In the genomic region with DNA sequence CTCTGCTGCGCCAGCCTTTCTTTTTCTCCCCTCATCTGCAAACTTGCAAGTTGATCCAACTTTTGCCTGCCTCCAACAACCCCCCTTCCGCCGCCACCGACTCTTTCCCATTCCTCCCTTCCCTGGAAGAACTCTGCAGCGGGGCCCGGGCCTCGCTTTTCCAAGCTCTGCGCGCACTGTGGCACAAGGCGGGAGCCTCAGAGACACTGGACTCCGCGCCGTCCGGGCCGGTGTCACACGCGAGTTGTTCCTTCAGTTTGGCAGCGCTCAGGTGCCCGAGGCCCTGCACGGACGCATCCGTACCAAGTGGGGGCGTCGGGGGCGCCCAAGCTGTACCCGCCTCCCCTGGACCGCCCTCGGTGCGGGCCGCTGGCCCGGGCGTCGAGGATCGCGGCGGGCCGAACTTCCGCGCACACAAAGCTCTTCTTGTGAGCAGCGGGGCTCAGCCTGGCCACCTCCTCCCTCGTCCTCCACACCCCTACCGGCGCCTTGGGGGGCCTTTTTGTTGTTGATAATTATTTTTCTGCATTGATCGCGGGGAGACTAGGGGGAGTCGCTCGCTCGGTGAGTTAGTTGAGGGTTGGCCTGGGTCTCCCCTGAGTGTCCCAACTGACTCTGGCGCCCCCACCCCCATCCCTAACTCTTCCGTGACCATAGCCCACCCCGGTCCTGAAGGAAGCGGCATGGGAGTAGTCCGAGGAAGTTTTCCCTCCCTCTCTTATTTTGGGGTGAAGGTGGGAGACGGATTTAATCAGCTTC, we compare ENCODE assay signal across 8 mouse cellular contexts. TPM values are rescaled to one million over a fixed set of nuclear protein-coding genes. Genes with fewer than 3 reads are reported as not detected.
A peak's percentile ranks its signal among the peaks of the same experiment; 100 is the strongest.
DNase-seq lines count a peak whose midpoint lies in the region; ATAC-seq and TF ChIP-seq lines count a peak whose summit lies in the region.

No protein-coding gene starts in this region.

- peak overlapping the region; percentile 97 for H3K9ac ChIP-seq in lung, embryonic 15.5 days

- peak overlapping the region; percentile 75 for H3K4me3 ChIP-seq in forebrain, embryonic 10.5 days
- H3K4me3 ChIP-seq in lung, embryonic 15.5 days = peak overlapping the region; percentile 85
- H3K4me3 ChIP-seq in small intestine, adult 2 months (ENCODE audit: low read depth, low read length) = peak overlapping the region; percentile 80

- peak; percentile 21 for ATAC-seq in lung, embryonic 15.5 days (ENCODE audit: borderline replicate concordance, extremely low read depth, low FRiP score, low TSS enrichment)

- DNase-seq in heart, adult 11 months = peak; percentile 93
- no peak for DNase-seq in heart, adult 8-10 months (ENCODE audit: low spot score)
- DNase-seq in NIH3T3 (ENCODE audit: low read depth) = peak; percentile 67
- peak; percentile 60 for DNase-seq in forebrain, embryonic 10.5 days (ENCODE audit: extremely low spot score, low spot score)
- peak; percentile 51 for DNase-seq in induced T-regulatory cell, adult 2 months (ENCODE audit: low read depth)
- no peak for DNase-seq in layer of hippocampus, postnatal 14 days (ENCODE audit: low spot score in 2 of 2)

- peak overlapping the region; percentile 77 for H3K4me2 ChIP-seq in lung, embryonic 15.5 days

- H3K36me3 ChIP-seq in forebrain, embryonic 10.5 days (replicated peaks) = peaks cover 48% of the 10 kb centered on the region
- peaks cover 26% of the 10 kb centered on the region for H3K36me3 ChIP-seq in lung, embryonic 15.5 days
- peaks cover 5% of the 10 kb centered on the region; the same call in 1 of the 2 replicates for H3K36me3 ChIP-seq in small intestine, adult 2 months (ENCODE audit: control insufficient read depth, insufficient read depth, low read length)

- peaks cover 62% of the 10 kb centered on the region for H3K4me1 ChIP-seq in forebrain, embryonic 10.5 days
- H3K4me1 ChIP-seq in lung, embryonic 15.5 days = peaks cover 63% of the 10 kb centered on the region
- H3K4me1 ChIP-seq in small intestine, adult 2 months (ENCODE audit: control insufficient read depth, insufficient read depth, insufficient read length, low read length) = peaks cover 13% of the 10 kb centered on the region

- H3K27me3 ChIP-seq in forebrain, embryonic 10.5 days (ENCODE audit: poor library complexity, severe bottlenecking) = peaks cover 28% of the 10 kb centered on the region
- H3K27me3 ChIP-seq in lung, embryonic 15.5 days = no peaks in the 10 kb centered on the region
- no peaks in the 10 kb centered on the region; the same call in 1 of the 2 replicates for H3K27me3 ChIP-seq in small intestine, adult 2 months (ENCODE audit: control insufficient read depth, insufficient read depth, low read length)

- TF ChIP-seq CTCF in small intestine, adult 2 months (IDR thresholded peaks at IDR 0.05; ENCODE audit: extremely low read depth, insufficient read length, insufficient replicate concordance, low read depth, low read length) = no peak

- WGBS in forebrain, embryonic 10.5 days = 4% methylated on average over 54 of the region's 54 CpGs
- whole genome bisulfite sequencing in lung, embryonic 15.5 days = under 1% methylated on average over 54 of the region's 54 CpGs
- 5% methylated on average over 54 of the region's 54 CpGs for WGBS in small intestine, adult 2 months

- no peak for TF ChIP-seq POLR2A in small intestine, adult 2 months (IDR thresholded peaks at IDR 0.05; ENCODE audit: low read depth, low read length)

- H3K27ac ChIP-seq in forebrain, embryonic 10.5 days = peak overlapping the region; percentile 96
- H3K27ac ChIP-seq in lung, embryonic 15.5 days = peak overlapping the region; percentile 99
- peak overlapping the region; percentile 83 for H3K27ac ChIP-seq in small intestine, adult 2 months (ENCODE audit: insufficient read depth, low read depth, low read length)

- no peaks in the 10 kb centered on the region for H3K9me3 ChIP-seq in forebrain, embryonic 10.5 days
- no peaks in the 10 kb centered on the region for H3K9me3 ChIP-seq in lung, embryonic 15.5 days

RNA-seq across cellular contexts. Expression of a gene that starts 0.8 kb away (rescaled TPM):
- total RNA-seq in heart, adult 8-10 months (2022) = 10 to 100 TPM in 2 of 4 experiments, 1 to 10 TPM in 2; 7.4 to 12.1 (median 9.2) TPM
- 52.4 and 54.6 TPM in 2 replicates for polyA plus RNA-seq in forebrain, embryonic 10.5 days (2016; fragmentation: Nextera tagmentation; extraction: Ambion mirVana)
- polyA plus RNA-seq in lung, embryonic 15.5 days (2015; fragmentation: Nextera tagmentation; extraction: Ambion mirVana) = 180 and 182 TPM in 2 replicates
- 59.9 and 66.0 TPM in 2 replicates for polyA plus RNA-seq in small intestine, adult 2 months (2012; rRNA removed)
- total RNA-seq in layer of hippocampus, postnatal 14 days (2021) = 10 to 100 TPM; 20.0 to 29.8 TPM

RNA-seq across cellular contexts. Expression of a gene that starts 5.5 kb away (rescaled TPM):
- total RNA-seq in heart, adult 8-10 months (2022) = 100 to 1,000 TPM; 118 to 126 (median 121) TPM
- polyA plus RNA-seq in forebrain, embryonic 10.5 days (2016; fragmentation: Nextera tagmentation; extraction: Ambion mirVana) = 200 and 201 TPM in 2 replicates
- 268 and 271 TPM in 2 replicates for polyA plus RNA-seq in lung, embryonic 15.5 days (2015; fragmentation: Nextera tagmentation; extraction: Ambion mirVana)
- polyA plus RNA-seq in small intestine, adult 2 months (2012; rRNA removed) = 186 and 284 TPM in 2 replicates
- total RNA-seq in layer of hippocampus, postnatal 14 days (2021) = 10 to 100 TPM; 92.7 to 96.6 TPM

RNA-seq across cellular contexts. Expression of a gene that starts 14.7 kb away (rescaled TPM):
- total RNA-seq in heart, adult 8-10 months (2022) = 1 to 10 TPM; 3.8 to 6.4 (median 5.1) TPM
- polyA plus RNA-seq in forebrain, embryonic 10.5 days (2016; fragmentation: Nextera tagmentation; extraction: Ambion mirVana) = 4.1 and 4.3 TPM in 2 replicates
- 10.7 and 11.9 TPM in 2 replicates for polyA plus RNA-seq in lung, embryonic 15.5 days (2015; fragmentation: Nextera tagmentation; extraction: Ambion mirVana)
- polyA plus RNA-seq in small intestine, adult 2 months (2012; rRNA removed) = 110 and 341 TPM in 2 replicates
- total RNA-seq in layer of hippocampus, postnatal 14 days (2021) = 1 to 10 TPM; 2.4 to 2.5 TPM

RNA-seq across cellular contexts. Expression of a gene that starts 31.7 kb away (rescaled TPM):
- 10 to 100 TPM; 45.5 to 62.2 (median 50.7) TPM for total RNA-seq in heart, adult 8-10 months (2022)
- polyA plus RNA-seq in forebrain, embryonic 10.5 days (2016; fragmentation: Nextera tagmentation; extraction: Ambion mirVana) = 23.8 and 24.4 TPM in 2 replicates
- 51.5 and 57.5 TPM in 2 replicates for polyA plus RNA-seq in lung, embryonic 15.5 days (2015; fragmentation: Nextera tagmentation; extraction: Ambion mirVana)
- polyA plus RNA-seq in small intestine, adult 2 months (2012; rRNA removed) = 139 and 303 TPM in 2 replicates
- total RNA-seq in layer of hippocampus, postnatal 14 days (2021) = 10 to 100 TPM; 40.3 to 45.1 TPM

RNA-seq across cellular contexts. Expression of a gene that starts 43.6 kb away (rescaled TPM):
- total RNA-seq in heart, adult 8-10 months (2022) = not detected
- polyA plus RNA-seq in forebrain, embryonic 10.5 days (2016; fragmentation: Nextera tagmentation; extraction: Ambion mirVana) = 12.5 TPM in 2 replicates
- 14.6 and 16.2 TPM in 2 replicates for polyA plus RNA-seq in lung, embryonic 15.5 days (2015; fragmentation: Nextera tagmentation; extraction: Ambion mirVana)
- polyA plus RNA-seq in small intestine, adult 2 months (2012; rRNA removed) = 0.20 and 0.76 TPM in 2 replicates
- 10 to 100 TPM; 31.3 to 33.2 TPM for total RNA-seq in layer of hippocampus, postnatal 14 days (2021)

Comparison
In these comparisons a context has a peak if more than half of its experiments do, and no peak if none do; other contexts are left out.
1. DNase-seq: peak in heart, adult 11 months (single experiment), NIH3T3 (single experiment), forebrain, embryonic 10.5 days (single experiment) and induced T-regulatory cell, adult 2 months (single experiment); none in heart, adult 8-10 months (single experiment) and layer of hippocampus, postnatal 14 days (0 of 2).
2. Peak in every context shown above with its lines, with median percentiles within 50 percentile points of each other: H3K27ac ChIP-seq and H3K4me3 ChIP-seq.